Mouse (Mus musculus): ENCODE results near the gene Atat1. TPM values are rescaled to one million over a fixed set of nuclear protein-coding genes. Genes with fewer than 3 reads are reported as not detected.

Atat1 gene
- polyA plus RNA-seq, 1 experiment from 2014 or later = 38.7 TPM

DNA sequence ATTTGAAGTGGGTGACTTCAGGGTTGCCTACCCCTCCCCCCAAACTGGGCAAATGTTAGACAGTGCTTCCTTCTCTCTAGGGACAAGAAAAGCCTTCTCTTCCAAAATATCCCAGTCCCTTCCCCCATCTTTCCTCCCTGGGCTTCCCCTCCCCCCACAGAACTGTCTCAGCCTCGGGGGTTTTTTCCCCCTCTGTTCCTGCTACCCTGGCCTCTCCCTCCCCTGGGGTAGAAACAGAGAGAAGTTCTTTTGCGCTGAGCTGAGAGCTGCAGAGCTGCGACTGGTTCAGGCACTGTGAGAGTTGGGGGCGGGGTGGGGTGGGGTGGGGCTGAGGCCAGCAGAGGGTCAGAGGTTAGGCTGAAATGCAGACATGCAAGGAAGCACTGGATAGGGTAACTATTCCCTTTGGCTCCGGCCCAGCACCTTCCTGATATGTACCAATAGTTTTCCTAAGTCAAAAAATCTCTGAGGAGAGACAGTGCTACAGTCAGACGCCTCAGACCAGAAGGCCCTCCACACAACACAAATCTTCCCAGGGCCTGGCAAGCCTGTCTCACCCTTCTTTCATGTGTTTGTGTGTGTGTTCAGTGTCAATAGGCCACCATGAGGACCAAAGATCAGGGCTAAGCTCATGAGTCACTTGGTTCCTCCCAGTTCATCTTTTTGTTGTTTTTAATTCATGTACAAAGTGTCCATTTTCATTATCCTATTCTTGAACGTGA, 40.4 kb downstream of the Atat1 start:
- Histone ChIP-seq H3K27ac (peak overlapping the region; percentile 99), H3K4me1 (replicated peaks) (peaks cover 71% of the 10 kb centered on the region), H3K36me3 (peaks cover 6% of the 10 kb centered on the region), H3K4me2 (peak overlapping the region; percentile 94), H3K9me3 (replicated peaks) (no peaks in the 10 kb centered on the region), H3K9ac (peak overlapping the region; percentile 81), H3K4me3 (peak overlapping the region; percentile 77), H3K27me3 (no peaks in the 10 kb centered on the region)
- 6% methylated on average over 7 of the region's 7 CpGs for WGBS
- no peak for ATAC-seq (replicated peaks; ENCODE audit: insufficient number of reproducible peaks, insufficient read depth, low FRiP score, low read depth)

- Histone ChIP-seq H3K27ac (peak overlapping the region; percentile 99), H3K4me1 (replicated peaks) (peaks cover 70% of the 10 kb centered on the region), H3K9me3 (replicated peaks) (no peaks in the 10 kb centered on the region), H3K27me3 (no peaks in the 10 kb centered on the region), H3K4me3 (peak overlapping the region; percentile 77), H3K4me2 (peak overlapping the region; percentile 94), H3K9ac (peak overlapping the region; percentile 81), H3K36me3 (0 out of 2 replicates have a peak, but pooled peaks cover 4% of the 10 kb centered on the region)
- ATAC-seq (replicated peaks; ENCODE audit: insufficient number of reproducible peaks, insufficient read depth, low FRiP score, low read depth) = no peak
- under 1% methylated on average over 7 of the region's 7 CpGs for WGBS
Observed at GRCm38 (mm10) chr17:35868961-35869345, 40.9 kb downstream of the Atat1 start.

DNA sequence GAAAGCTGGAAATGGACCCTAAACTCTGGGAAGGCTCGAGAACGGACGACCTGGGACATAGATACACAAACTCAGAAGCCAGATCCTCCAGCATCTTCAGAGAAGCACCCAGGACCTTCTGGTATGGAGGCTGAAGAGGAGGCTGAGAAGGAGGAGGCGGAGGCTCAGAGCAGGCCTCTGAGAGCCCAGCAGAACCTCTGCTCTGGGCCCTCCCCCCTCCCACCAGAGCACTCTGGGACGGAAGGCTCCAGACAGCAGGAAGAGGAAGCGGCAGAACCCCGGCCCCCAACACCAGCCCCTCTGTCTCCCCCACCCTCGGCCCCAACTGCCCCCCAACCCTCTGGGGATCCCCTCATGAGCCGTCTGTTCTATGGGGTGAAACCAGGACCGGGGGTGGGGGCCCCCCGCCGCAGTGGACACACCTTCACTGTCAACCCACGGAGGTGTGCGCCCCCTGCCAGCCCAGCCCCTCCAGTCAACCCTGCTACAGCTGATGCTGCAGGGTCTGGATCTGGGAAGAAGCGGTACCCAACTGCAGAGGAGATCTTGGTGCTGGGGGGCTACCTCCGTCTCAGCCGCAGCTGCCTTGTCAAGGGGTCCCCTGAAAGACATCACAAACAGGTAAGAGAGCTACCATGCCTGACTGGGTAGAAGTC, 41.6 kb downstream of the Atat1 start:
- peak overlapping the region; percentile 99 for H3K27ac ChIP-seq
- no peaks in the 10 kb centered on the region for H3K9me3 ChIP-seq (replicated peaks)
- H3K27me3 ChIP-seq = no peaks in the 10 kb centered on the region
- H3K9ac ChIP-seq = peak overlapping the region; percentile 81
- H3K4me3 ChIP-seq = peak overlapping the region; percentile 77
- WGBS = 17% methylated on average over 17 of the region's 17 CpGs
- no peak for ATAC-seq (replicated peaks; ENCODE audit: insufficient number of reproducible peaks, insufficient read depth, low FRiP score, low read depth)
- 0 out of 2 replicates have a peak, but pooled peaks cover 4% of the 10 kb centered on the region for H3K36me3 ChIP-seq
- H3K4me2 ChIP-seq = peak overlapping the region; percentile 94
- peaks cover 66% of the 10 kb centered on the region for H3K4me1 ChIP-seq (replicated peaks)

- Histone ChIP-seq H3K9me3 (replicated peaks) (no peaks in the 10 kb centered on the region), H3K4me2 (peak overlapping the region; percentile 94), H3K4me3 (peak overlapping the region; percentile 77), H3K27ac (peak overlapping the region; percentile 99), H3K36me3 (no peaks in the 10 kb centered on the region), H3K27me3 (no peaks in the 10 kb centered on the region), H3K9ac (peak overlapping the region; percentile 81), H3K4me1 (replicated peaks) (peaks cover 58% of the 10 kb centered on the region)
- ATAC-seq (replicated peaks; ENCODE audit: insufficient number of reproducible peaks, insufficient read depth, low FRiP score, low read depth) = no peak
- 7% methylated on average over 26 of the region's 26 CpGs for WGBS
Observed at GRCm38 (mm10) chr17:35866911-35867890, 42.7 kb downstream of the Atat1 start.

GRCm38 (mm10) chr17:35866281-35866831, 43.5 kb downstream of the Atat1 start:
- peak overlapping the region; percentile 81 for H3K9ac ChIP-seq
- H3K9me3 ChIP-seq (replicated peaks) = no peaks in the 10 kb centered on the region
- H3K4me2 ChIP-seq = peak overlapping the region; percentile 94
- peak overlapping the region; percentile 99 for H3K27ac ChIP-seq
- WGBS = under 1% methylated on average over 37 of the region's 38 CpGs
- H3K27me3 ChIP-seq = no peaks in the 10 kb centered on the region
- H3K4me3 ChIP-seq = peak overlapping the region; percentile 77
- H3K4me1 ChIP-seq (replicated peaks) = peaks cover 54% of the 10 kb centered on the region
- peak; percentile 61 for ATAC-seq (replicated peaks; ENCODE audit: insufficient number of reproducible peaks, insufficient read depth, low FRiP score, low read depth)
- no peaks in the 10 kb centered on the region for H3K36me3 ChIP-seq

DNA sequence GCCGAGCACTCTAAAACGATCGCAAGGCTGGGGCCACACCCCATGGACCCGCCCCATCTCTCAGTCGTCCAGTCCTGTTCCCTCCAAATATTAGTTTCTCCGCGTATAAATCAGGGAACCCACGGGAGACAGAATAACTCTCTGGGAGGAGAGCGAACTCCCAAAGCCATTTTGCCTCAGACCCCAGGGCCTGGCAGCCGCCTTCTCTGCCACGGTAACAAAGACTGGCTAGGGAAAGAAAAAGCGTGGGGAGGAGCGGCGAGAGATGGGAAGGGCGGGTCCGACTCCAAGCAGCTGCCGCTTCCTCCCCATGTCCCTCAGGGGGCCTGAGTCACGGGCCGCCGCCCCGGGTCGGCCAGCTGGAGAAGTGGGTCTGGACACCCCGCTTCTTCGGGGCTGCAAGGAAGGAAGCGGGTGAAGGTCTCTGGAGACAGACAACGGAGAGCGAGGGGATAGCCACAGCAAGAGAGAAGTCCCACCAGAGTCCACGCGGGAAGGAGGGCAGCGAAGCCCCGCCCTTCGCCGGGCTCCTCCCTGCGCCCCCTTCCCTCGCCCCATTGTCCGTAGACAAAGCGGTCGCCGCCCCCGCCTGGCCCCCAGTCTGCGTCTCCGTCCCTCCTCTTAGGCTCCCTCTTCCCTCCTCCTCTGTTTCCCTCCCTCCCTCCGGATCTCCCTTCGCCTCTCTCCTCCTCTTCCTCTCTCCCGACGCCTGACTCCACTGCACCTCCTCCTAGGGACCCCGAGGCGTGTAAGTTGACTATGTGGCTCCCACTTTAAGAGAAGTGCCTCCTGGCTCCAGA, 44.2 kb downstream of the Atat1 start, which contains the start of gene Ppp1r18:
Ppp1r18 (plus strand) TSS at position 113 of the 800 bp plus-strand sequence.
- WGBS = under 1% methylated on average over 48 of the region's 48 CpGs

GRCm38 (mm10) chr17:35864832-35865353, 45.0 kb downstream of the Atat1 start:
- Histone ChIP-seq H3K9me3 (replicated peaks) (no peaks in the 10 kb centered on the region), H3K27ac (peak overlapping the region; percentile 99), H3K4me1 (replicated peaks) (peaks cover 46% of the 10 kb centered on the region), H3K36me3 (no peaks in the 10 kb centered on the region), H3K9ac (peak overlapping the region; percentile 81), H3K4me2 (peak overlapping the region; percentile 94), H3K27me3 (no peaks in the 10 kb centered on the region), H3K4me3 (peak overlapping the region; percentile 77)
- 30% methylated on average over 10 of the region's 10 CpGs for WGBS
- no peak for ATAC-seq (replicated peaks; ENCODE audit: insufficient number of reproducible peaks, insufficient read depth, low FRiP score, low read depth)

More for the DNA sequence above, 44.2 kb downstream of the Atat1 start, which contains the start of gene Ppp1r18:
- peak within 1 kb of the TSS; percentile 94 for H3K4me2 ChIP-seq
- ATAC-seq (replicated peaks; ENCODE audit: insufficient number of reproducible peaks, insufficient read depth, low FRiP score, low read depth) = peak; percentile 73
- no peaks in the 10 kb centered on the region for H3K36me3 ChIP-seq
- H3K4me1 ChIP-seq (replicated peaks) = peaks cover 50% of the 10 kb centered on the region
- peak within 1 kb of the TSS; percentile 81 for H3K9ac ChIP-seq
- no peaks in the 10 kb centered on the region for H3K9me3 ChIP-seq (replicated peaks)
- H3K27me3 ChIP-seq = no peaks in the 10 kb centered on the region
- peak within 1 kb of the TSS; percentile 77 for H3K4me3 ChIP-seq
- H3K27ac ChIP-seq = peak within 1 kb of the TSS; percentile 99

DNA sequence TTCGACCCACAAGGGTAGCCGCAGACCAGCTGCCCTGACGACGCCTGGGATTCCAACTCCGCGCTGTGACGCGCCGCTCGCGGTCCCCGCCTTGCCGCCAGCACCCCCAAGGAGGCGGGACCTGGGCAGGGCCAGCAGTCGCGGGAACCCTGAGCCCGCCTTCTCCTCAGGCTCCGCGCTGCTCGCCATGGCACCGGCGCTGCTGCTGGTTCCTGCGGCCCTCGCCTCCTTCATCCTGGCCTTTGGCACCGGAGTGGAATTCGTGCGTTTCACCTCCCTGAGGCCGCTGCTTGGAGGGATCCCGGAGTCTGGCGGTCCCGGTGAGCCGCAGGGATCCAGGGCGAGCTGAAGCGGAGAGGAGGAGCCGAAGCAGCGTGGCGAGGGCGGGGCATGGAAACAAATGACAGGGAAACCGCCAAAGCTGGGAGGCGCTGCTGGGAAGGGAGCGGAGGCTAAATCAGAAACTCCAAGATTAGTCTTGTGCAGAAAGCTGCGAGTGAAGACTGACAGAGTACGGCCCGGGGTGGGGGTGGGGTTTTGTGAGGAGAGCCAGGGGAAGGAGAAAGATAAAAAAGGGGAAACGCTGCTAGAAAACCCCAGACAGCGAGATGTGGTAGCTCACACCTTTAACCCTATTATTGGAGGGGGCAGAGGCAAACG, 48.5 kb downstream of the Atat1 start, which contains the start of gene Nrm:
Nrm (plus strand) TSS at position 121 of the 660 bp plus-strand sequence.
- Histone ChIP-seq H3K9me3 (replicated peaks) (no peaks in the 10 kb centered on the region), H3K27me3 (no peaks in the 10 kb centered on the region), H3K9ac (peak within 1 kb of the TSS; percentile 70), H3K4me2 (peak within 1 kb of the TSS; percentile 68), H3K4me3 (peak within 1 kb of the TSS; percentile 72), H3K27ac (peak within 1 kb of the TSS; percentile 94), H3K36me3 (peaks cover 18% of the 10 kb centered on the region), H3K4me1 (replicated peaks) (peaks cover 15% of the 10 kb centered on the region)
- under 1% methylated on average over 47 of the region's 47 CpGs for WGBS
- ATAC-seq (replicated peaks; ENCODE audit: insufficient number of reproducible peaks, insufficient read depth, low FRiP score, low read depth) = peak; percentile 89

DNA sequence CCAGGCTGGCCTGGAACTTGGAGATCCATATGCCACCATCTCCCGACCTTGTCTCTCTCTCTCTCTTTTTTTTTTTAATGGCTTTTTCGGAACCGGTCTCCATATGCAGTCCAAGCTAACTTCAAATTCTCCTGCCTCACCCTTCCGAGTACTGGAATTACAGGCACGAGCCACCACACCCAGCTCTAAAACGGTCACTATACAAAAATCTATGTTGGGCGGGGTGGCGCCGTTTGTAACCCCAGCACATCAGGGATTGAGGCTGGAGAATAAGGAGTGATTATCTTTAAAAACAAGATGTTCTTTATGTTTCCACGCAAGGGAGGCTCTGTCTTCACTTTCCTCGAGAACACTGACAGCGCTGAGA, 49.1 kb downstream of the Atat1 start:
- no peak for ATAC-seq (replicated peaks; ENCODE audit: insufficient number of reproducible peaks, insufficient read depth, low FRiP score, low read depth)
- 4% methylated on average over 12 of the region's 12 CpGs for WGBS
- Histone ChIP-seq H3K4me2 (peak overlapping the region; percentile 68), H3K36me3 (peaks cover 18% of the 10 kb centered on the region), H3K9me3 (replicated peaks) (no peaks in the 10 kb centered on the region), H3K27ac (peak overlapping the region; percentile 94), H3K27me3 (no peaks in the 10 kb centered on the region), H3K4me3 (peak overlapping the region; percentile 72), H3K9ac (peak overlapping the region; percentile 70), H3K4me1 (replicated peaks) (peaks cover 15% of the 10 kb centered on the region)
